Mouse (Mus musculus): ENCODE data around the gene Gtf2a1l.

- TF ChIP-seq CTCF (IDR thresholded peaks at IDR 0.05; ENCODE audit: low read depth) (no peak), EP300 (optimal IDR thresholded peaks at IDR 0.05) (no peak)
Measured at GRCm38 (mm10) chr17:88625931-88626330, 42.5 kb upstream of the Gtf2a1l start.
